Mouse (Mus musculus) left cerebral cortex, postnatal 36 days (tissue): ENCODE measurements at regions not wholly inside any gene's neighbourhood (a gene's known extent, or its start where the extent isn't known, plus 50 kb on each side); places are given as distances from the start of the nearest gene placed in this dataset.

ENCODE experiments used
- DNase-seq, 2 experiments: peaks; one replicate each; pipeline ENCODE4 v3.0.0; 2021 to 2022; ENCODE audit warnings: low spot score in 2 of 2, mixed read lengths in 1 of 2
- intact Hi-C: fragments of 180-260 bp; cut with DNase I; formaldehyde crosslinking; loops from one replicate; pipeline ENCODE4 v1.15.1; 2025

DNA sequence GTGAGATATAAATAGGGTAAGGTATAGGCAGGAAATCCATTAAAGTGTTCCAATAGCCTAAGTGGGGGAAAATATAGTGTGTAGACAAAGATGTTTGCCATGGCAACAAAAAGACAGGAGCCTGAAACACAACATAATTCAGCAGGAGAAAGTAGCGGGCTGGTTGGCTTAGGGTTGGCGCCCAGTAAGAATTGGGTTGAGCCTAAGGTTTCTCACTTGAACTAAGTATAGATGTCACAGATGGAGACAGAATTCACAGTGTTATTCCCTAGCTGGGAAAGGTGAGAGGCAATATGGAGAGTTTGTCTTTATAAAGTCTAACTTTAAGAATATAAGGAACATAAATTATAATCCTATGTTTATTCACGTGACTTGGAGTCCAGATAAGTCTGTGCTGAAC, 64.8 kb upstream of the Ogfrl1 start:
- DNase-seq = no peak
- intact Hi-C loops = no loop called here

DNA sequence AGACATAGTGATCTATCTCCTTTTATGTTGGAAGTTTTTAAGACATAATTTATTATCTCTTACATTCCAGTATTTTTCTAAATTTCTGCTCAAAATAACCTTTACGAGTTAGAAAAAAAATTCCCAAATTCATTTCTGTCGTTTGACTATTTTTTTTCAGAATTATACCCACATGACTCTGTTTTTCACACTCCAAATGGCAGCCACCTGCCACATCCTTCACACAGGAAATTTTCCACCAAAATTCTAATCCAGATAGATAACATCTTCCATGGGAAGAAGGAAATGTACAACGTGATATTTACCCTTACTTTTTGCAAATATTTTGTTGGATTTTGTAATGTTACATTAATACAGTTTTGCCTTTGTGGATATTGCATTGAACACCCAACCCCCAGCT, 66.5 kb upstream of the Ogfrl1 start:
- intact Hi-C loops = no loop called here
- DNase-seq = peak in 1 of 2 experiments; percentile 5

DNA sequence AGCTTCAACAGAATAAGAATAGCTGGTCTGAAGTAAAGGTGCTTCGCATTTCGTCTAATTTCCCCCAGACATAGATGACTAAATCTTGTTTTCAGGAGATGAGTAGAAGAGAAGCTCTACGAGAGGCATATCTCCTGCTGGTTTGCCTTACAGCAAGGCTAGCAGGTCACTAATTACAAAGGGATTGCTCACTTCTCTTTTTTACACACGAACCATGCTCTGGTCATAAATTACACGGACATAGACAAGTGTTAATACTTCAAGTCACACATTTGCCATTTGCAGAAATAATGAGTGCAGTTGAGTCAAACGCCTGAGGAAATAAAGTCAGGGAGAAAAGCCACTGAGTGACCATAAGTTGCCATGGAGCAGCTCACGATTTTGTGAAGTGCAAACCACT, 68.8 kb upstream of the Ogfrl1 start:
- intact Hi-C loops = no loop called here

DNA sequence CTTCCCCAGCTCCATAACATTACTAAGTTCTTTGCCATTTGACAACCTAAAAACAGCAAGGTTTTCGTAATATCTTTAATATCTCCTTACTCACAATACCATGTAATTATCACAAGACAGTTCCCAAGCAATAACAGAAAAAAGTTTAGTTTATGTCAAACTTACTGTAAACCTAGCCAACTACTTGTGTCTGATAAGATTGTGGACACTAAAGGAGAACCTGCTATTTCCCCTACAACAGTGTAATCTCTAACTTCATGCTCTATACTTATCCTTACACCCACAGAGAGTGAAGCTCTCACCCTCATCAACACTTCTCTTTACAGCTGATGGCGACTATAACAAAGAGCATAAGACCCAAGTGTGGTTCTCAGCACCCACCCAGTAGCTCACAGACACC, 69.8 kb upstream of the Ogfrl1 start:
- intact Hi-C loops = no loop called here
- no peak for DNase-seq

More for the DNA sequence above, 68.8 kb upstream of the Ogfrl1 start:
- DNase-seq = no peak

DNA sequence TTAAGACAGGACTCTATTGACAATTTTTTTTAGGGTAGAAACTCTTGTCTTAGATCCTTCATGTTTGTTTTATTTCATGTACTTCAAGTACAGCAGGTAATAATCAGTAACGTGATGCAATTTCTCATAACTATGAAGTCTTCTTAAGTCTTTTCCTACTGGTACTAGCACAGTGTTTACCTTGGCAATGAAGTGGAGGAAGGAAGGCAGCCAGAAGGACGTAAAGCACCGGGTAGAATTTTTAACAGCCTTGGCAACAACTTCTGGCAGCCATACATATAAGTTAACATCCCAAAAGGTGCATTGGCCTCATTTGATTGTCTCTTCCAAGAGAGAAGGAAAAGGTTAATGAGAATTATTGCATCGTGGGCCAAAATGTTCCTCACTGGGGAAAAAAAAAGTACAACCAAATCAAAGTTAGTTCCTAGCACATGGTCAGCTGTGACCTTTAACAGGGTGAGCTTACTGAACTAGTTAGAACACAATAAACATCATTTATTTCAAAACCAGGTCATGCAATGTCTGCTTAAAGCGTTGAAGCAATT, 83.3 kb upstream of the Ogfrl1 start:
- intact Hi-C loops = no loop called here
- no peak for DNase-seq

DNA sequence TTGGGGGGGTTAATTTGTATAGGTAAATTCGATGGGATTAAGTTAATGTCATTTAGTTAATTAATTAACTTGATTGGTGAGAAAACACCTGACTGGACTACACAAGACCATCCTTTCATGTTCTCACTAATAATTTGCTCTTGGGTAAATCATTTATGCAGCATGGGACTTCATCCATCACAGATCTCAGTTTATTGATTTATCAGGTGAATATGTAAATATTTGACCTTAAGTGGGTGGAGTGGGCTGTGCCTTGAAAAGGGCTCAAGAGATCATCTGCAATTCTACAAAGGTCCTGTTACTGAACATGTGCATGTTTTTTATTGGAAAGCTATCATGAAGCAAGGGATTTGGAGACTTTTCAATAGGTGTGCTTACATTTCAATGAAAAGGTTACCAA, 87.0 kb upstream of the Ogfrl1 start:
- intact Hi-C loops = no loop called here
- no peak for DNase-seq

DNA sequence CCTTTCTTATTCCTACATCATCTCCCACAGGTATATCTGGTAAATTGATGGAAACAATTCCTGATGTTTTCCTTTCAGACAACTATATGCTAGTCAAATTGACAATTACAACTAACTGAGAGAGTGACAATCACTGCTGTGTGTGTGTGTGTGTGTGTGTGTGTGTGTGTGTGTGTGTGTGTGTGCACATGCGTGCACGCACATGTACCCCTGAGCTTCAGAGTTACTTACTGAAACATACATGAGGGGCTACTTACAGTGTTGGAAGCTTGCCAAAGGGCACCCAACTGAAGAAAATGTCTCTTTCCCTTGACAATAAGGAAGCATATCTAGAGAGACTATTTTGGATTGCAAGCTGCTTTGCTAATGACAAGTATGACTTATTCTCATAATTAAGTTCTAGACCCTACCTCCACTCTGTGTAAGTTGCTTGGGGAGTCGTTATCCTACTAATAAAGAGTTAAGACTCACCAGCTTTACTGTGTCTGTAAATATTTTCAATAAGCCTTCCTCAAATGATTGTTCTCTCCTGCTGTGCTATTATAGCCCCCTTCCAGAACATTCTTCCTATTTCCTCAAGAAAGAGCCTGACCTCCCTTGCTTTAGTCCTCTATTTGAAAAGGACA, 87.7 kb upstream of the Ogfrl1 start:
- intact Hi-C loops = no loop called here
- DNase-seq = no peak

DNA sequence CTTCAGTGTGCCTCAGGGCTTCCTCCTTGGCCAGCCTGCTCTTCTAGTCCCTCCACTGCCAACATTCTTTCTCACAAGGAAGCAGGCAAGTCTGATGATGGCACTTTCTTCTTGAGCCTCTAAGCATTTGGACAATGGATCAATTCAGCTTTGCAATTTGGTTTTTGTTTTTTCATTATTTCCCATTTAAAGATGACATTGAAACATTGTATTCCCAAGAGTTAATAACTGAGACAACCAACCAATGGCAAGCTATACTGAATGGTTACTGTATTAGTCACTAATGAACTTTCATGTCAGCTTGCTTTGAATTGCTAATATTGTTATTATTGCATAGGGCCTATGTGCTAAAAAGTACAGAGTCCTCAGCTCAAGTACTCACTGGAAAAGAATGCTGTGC, 89.5 kb upstream of the Ogfrl1 start:
- DNase-seq = no peak
- intact Hi-C loops = no loop called here

DNA sequence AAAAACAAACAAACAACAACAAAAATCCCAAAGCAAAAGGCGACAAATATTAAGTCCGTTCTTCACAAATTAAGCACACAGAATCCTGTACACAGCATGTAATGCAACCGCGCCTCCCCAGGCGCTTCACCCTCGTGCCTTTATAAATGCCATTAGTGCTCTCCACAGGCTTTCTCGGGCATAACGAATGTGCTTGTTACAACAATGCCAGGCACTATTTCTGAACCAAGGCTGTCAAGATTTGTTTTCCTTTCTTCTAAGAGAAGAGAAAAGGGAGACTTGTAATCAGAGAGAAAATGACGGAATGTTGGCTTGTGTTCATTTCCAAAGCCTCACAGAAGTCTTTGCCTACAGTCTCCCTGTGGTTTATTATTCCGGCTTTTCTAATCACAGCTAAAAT, 93.1 kb upstream of the Ogfrl1 start:
- intact Hi-C loops = loop anchor here (10.0 kb wide), 1 partner anchor 106 kb away; no protein-coding TSS in a partner anchor
- no peak for DNase-seq

DNA sequence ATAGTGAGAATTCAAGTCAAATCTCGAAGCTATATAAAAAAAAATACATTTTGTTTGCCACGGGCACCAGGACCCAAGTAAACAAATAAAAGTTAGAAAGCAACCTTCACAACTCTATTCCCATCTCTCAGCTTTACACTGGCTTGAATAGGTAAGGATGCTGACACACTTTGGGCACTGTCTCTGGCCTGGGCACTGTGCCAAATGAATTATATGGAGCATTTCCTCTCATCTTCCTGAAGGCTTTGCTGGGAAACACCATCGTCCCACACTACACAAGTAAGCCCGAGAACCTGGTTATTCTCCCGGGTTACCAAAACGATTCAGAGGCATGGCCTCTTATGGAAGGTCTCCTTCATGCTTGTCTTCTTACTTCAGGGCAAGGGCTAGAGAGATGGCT, 93.5 kb upstream of the Ogfrl1 start:
- no peak for DNase-seq
- intact Hi-C loops = loop anchor here (10.0 kb wide), 1 partner anchor 106 kb away; no protein-coding TSS in a partner anchor

DNA sequence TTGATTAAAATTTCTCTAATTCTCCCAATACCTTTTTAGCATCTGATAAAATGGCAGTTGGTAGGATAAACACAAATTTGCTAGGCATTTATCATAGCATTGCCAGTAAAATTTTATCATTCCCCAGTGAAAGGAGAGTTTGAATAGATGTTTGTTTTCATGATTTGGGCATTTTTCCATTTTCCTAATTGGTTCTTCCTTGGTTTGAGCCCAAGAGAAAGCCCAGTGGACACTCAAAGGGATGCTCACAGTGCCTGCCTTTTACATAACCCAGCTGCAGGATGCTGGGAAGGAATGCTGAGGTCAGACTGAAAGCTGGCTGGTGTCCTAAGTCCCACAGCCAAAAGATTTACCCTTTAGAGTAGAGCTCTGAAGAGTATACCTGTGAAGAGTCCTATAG, 95.4 kb upstream of the Ogfrl1 start:
- intact Hi-C loops = loop anchor here (10.0 kb wide), 1 partner anchor 108 kb away; no protein-coding TSS in a partner anchor
- DNase-seq = no peak

DNA sequence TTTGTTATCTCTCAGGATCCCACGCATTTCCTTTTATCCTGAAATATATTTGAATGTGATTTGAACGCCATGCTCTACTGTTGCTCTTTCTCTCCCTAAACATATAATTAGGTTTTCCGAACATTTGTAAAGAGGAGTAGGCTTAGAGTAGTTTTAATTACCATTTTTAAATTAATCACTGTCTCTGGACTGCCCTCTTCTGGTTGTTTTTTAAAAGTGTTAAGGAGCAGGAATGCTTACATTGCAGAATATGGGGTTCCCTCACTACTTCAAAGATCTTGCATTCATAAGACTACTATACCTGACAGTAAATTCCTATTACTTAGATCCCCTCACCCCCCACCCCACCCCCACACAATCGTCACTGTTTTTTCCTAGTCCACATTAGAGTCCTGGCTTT, 97.8 kb upstream of the Ogfrl1 start:
- intact Hi-C loops = loop anchor here (1.0 to 10.0 kb wide), 2 partner anchors 111 to 170 kb away; no protein-coding TSS in a partner anchor
- no peak for DNase-seq

DNA sequence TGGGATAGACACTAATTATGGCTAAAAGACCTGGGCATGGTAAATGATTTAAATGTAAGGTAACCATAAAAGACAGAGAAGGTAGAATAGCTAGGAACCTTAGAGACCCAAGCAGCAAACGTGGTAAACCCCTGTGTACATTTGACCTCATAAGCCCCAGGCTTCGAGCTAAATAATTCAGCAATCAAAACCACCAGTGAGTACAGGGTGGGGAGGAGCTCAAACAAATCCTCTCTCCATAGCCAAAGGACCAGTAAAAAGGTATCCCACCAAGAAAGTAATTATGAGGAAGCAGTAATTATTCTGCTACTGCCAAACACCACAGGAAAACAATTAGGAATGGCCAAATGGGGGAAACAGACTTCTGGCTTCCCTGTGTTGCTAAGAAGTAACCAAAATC, 122.5 kb upstream of the Ogfrl1 start:
- no peak for DNase-seq
- intact Hi-C loops = no loop called here

DNA sequence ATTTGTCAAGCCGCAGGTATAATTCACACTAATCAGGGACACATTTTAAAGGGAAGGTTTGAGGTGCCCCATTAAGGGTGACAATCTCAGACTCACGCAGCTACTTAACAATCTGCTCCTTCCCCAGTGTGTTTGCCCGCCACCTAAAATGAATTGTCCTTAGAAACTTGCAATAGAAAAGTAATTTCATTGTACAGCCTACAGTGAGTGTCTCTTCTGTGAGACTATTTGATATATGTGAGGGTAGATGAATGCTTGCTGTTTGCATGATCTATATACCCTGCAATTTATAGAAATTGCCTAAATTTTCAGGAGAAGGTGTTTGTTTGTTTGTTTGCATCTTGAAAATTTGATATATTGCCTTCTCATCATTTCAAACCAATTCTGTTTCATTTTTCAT, 135.1 kb upstream of the Ogfrl1 start:
- intact Hi-C loops = no loop called here
- DNase-seq = no peak

DNA sequence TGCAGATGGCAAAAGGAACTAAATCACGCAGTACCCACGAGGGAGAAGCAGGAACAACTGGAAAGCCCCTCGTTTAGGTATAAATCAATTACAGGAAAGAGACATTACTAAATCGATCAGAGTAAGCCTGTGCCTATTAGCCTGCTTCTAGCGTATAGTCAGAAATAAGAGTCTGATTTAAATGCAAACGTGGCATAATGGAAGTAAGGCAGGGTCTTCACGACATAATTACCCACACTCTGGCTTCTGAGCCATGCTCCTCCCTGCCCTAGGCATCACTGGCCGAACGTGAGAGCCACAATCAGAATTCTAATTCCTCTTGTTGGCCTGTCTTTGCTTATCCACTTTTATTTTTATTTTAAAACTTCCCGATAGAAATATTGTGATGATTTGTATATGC, 139.0 kb upstream of the Ogfrl1 start:
- no peak for DNase-seq
- intact Hi-C loops = no loop called here

DNA sequence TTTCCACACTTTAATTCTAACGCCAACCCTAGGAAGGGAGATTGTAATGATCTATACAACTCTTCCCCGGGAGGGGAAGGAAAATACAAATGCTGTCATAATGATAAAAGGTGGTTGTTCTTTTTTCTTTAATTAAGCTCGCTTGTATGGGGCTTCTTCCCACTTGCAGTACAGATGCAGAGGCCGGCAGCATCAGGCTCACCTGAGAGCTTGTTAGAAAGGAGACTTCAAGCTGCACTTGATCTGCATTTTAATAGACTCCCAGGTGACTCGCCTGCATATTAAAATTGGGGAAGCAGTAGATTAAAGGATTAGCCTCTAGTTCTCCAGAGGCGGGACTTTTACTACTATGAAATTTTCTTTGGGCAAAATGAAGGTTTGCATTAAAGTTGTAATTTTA, 140.8 kb upstream of the Ogfrl1 start:
- intact Hi-C loops = no loop called here
- DNase-seq = no peak

DNA sequence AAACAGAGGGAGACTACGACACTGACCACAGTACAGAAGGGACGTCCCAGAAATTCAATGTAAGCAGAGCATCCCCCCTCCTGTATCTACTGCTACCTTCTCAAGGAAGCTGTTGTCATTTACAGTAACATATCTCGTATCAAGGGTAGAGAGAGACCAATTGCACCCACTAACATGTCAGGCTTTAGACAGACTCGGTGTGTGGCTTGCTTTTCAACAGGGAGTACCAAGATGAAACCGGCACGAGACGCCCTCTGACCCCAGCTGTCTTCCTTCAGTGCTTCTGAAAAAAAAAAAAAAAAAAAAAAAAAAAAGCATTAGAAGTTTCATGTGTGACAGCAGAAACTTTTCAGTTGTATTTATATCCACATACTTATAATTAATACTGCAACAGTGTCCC, 143.0 kb upstream of the Ogfrl1 start:
- intact Hi-C loops = no loop called here
- DNase-seq = no peak

DNA sequence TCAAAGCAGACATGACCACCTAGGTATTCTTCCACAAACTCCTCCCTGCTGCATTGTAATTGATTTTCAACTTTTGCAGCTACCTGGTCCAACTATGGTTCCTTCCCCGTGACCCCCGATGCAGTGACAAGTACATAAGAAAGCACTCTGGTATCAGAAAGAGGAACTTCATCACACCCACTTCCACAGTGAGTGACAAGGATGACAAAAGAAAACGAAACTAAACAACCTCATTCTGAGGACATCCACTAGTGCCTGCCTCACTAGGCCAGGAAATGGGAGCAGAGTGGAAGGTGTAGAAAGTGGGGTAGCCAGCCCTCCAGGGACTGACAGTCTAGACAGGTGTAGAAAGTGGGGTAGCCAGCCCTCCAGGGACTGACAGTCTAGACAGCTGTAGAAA, 158.2 kb upstream of the Ogfrl1 start:
- intact Hi-C loops = no loop called here
- no peak for DNase-seq

DNA sequence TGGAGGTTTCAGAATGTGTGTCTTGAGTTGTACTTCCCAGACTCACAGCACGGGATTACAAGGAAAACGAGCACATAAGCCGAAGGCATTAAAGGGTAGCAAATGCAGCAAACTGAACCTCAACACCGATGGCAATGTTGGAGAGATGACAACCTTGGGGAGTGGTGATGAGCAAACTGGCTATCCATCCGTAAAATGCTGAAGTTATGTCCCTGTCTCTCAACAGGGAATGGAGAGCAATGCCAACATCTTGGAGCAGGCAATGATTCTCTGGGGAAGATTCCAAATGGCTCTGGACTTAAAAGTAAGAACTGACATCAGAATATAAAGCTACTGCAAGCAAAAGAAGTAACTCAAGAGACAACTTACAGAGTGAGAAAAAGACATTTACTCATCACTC, 170.5 kb upstream of the Ogfrl1 start:
- no peak for DNase-seq
- intact Hi-C loops = no loop called here

DNA sequence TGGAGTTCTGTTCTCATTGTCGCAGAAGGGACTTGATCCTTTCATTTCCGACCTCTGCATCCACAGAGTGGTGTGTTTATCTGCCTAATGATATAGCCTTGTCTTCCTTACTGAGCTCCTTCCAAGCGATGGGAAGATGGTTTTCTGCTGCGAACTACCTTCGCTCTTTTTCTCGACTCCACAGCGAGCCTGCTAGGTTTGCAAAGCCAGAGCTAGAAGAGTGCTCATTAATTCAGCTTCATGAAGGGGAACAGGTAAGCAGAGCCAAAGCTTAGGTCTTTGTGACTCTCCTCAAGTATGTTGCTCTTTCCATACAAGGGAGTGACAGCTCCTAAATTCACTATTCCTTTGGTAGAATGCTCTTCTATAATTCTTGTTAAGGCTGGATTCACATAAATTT, 176.9 kb upstream of the Ogfrl1 start:
- intact Hi-C loops = no loop called here
- DNase-seq = no peak

DNA sequence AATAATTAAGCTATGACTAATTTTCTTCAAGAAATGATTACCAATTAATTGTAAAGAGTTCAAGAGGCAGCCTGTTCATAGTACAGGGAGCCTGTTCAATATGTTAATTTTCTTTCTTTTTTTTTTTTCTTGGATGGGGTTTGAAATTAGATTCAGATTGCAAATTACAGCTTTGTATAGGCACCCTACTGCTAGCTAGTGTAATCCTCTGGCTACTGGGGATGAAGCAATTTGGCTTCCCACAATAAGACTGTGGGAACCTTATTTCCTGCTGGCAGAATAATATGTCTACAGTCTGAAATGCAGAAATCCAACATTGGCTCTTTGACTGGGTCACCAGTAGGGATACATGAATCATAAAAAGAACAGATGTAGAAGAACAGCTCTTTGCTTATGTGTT, 177.4 kb upstream of the Ogfrl1 start:
- DNase-seq = no peak
- intact Hi-C loops = no loop called here

DNA sequence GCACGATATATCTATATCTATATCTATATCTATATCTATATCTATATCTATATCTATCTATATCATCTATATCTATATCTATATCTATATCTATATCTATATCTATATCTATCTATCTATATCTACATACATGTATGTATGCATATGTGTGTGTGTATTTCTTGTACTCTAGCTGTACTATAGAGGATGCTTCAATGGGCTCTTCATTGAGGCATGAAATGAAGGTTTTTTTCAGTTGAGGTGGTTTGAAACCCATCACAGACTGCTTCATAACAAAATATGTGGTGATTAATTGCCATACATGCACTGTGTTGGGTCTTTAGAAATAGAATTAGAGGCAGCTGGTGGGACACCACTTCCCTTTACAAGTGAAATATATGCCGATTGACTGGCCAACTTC, 177.9 kb upstream of the Ogfrl1 start:
- intact Hi-C loops = no loop called here
- DNase-seq = no peak
